Mouse (Mus musculus): ENCODE measurements around the gene Cped1. TPM values are rescaled to one million over a fixed set of nuclear protein-coding genes. Genes with fewer than 3 reads are reported as not detected.

Gene Cped1
- total and polyA plus RNA-seq, 3 experiments = 0.22 TPM; not detected in 2

DNA sequence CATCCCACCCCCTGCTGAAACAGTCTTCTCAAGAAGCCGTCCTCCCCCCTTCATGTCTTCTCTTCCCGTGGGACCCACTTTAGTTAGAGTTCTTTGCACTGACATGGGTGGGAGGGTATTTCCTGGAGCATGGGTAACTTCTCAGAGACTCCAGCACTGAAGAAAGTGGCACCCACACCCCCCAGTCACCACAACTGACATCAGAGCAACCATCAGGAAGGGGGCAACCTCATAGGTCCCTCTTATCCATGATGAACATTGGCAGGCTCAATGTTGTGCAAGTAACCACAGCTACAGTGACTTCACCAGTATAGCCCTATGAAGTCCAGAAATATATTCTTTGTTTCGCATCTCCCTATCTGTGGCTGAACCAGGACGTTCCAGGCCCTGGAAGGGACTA is 30.2 kb upstream of the Cped1 start:
- TF ChIP-seq POLR2AphosphoS5 (IDR thresholded peaks at IDR 0.05; ENCODE audit: insufficient replicate concordance, low read depth, low read length) (no peak), TAL1 (conservative IDR thresholded peaks at IDR 0.05; ENCODE audit: low read depth, low read length) (no peak), CTCF (IDR thresholded peaks at IDR 0.05; ENCODE audit: low read depth, low read length) (no peak), GATA1 (IDR thresholded peaks at IDR 0.05; ENCODE audit: borderline replicate concordance, low read length) (no peak), GATA2 (IDR thresholded peaks at IDR 0.05; ENCODE audit: borderline replicate concordance, low read depth, low read length) (no peak)
- no peak for ATAC-seq (ENCODE audit: extremely low read depth, insufficient number of reproducible peaks, low FRiP score, poor library complexity, severe bottlenecking)
- peaks cover 13% of the 10 kb centered on the region for H3K4me1 ChIP-seq (ENCODE audit: insufficient read depth, low read depth, low read length)
- no peak for DNase-seq (ENCODE audit: low spot score)
- H3K9me3 ChIP-seq (replicated peaks) = no peaks in the 10 kb centered on the region
- no peaks in the 10 kb centered on the region for H3K27me3 ChIP-seq (ENCODE audit: insufficient read depth, low read length)
- H3K36me3 ChIP-seq (replicated peaks) = peaks cover 70% of the 10 kb centered on the region
- no peak overlapping the region for H3K4me3 ChIP-seq (ENCODE audit: low read depth, low read length)

DNA sequence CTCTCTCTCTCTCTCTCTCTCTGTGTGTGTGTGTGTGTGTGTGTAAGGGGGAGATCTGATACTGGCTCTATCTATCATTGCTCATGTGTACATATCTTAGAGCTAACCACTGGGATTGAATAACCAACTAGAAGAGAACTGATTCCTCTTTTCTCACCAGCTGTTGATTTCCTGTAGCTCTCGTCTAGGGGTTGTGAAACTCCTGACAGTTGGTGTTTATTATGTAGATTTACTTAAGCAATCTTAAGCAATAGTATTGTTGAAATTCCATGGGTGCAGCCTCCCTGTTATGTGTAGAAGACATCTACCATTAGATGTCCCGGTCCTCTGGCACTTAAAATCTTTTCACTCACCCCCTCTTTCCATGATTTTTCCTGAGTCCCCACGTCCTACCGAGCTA is 26.8 kb upstream of the Cped1 start:
- Histone ChIP-seq H3K9me3 (replicated peaks) (no peaks in the 10 kb centered on the region), H3K36me3 (replicated peaks) (peaks cover 58% of the 10 kb centered on the region), H3K27me3 (ENCODE audit: insufficient read depth, low read length) (no peaks in the 10 kb centered on the region), H3K4me3 (ENCODE audit: low read depth, low read length) (no peak overlapping the region), H3K4me1 (ENCODE audit: insufficient read depth, low read depth, low read length) (peaks cover 8% of the 10 kb centered on the region; the same call in 1 of the 2 replicates)
- TF ChIP-seq GATA1 (IDR thresholded peaks at IDR 0.05; ENCODE audit: borderline replicate concordance, low read length) = no peak
- TF ChIP-seq TAL1 (conservative IDR thresholded peaks at IDR 0.05; ENCODE audit: low read depth, low read length) = no peak
- no peak for TF ChIP-seq POLR2AphosphoS5 (IDR thresholded peaks at IDR 0.05; ENCODE audit: insufficient replicate concordance, low read depth, low read length)
- TF ChIP-seq GATA2 (IDR thresholded peaks at IDR 0.05; ENCODE audit: borderline replicate concordance, low read depth, low read length) = no peak
- TF ChIP-seq CTCF (IDR thresholded peaks at IDR 0.05; ENCODE audit: low read depth, low read length) = no peak
- ATAC-seq (ENCODE audit: extremely low read depth, insufficient number of reproducible peaks, low FRiP score, poor library complexity, severe bottlenecking) (no peak), DNase-seq (ENCODE audit: low spot score) (no peak)

DNA sequence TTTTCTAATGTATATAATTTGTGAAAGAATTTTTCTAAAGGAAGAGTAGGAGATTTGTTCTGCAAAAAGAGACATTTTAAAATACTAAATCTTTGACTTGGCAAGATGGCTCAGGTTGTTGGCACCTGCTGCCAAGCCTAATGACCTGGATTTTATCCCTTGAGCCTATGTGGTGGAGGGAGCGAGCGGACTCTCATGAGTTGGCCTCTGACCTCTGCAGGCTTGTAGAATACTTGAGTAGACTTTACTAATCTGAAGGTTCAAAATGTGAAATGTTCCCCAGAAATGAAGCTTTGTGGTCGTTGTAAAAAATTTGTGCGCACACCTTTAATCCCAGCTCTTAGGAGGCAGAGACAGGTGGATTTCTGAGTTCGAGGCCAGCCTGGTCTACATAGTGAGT is 25.8 kb upstream of the Cped1 start:
- DNase-seq (ENCODE audit: low spot score) (no peak), ATAC-seq (ENCODE audit: extremely low read depth, insufficient number of reproducible peaks, low FRiP score, poor library complexity, severe bottlenecking) (no peak)
- H3K9me3 ChIP-seq (replicated peaks) = no peaks in the 10 kb centered on the region
- no peaks in the 10 kb centered on the region for H3K27me3 ChIP-seq (ENCODE audit: insufficient read depth, low read length)
- TF ChIP-seq GATA2 (IDR thresholded peaks at IDR 0.05; ENCODE audit: borderline replicate concordance, low read depth, low read length) (no peak), CTCF (IDR thresholded peaks at IDR 0.05; ENCODE audit: low read depth, low read length) (no peak), GATA1 (IDR thresholded peaks at IDR 0.05; ENCODE audit: borderline replicate concordance, low read length) (no peak), TAL1 (conservative IDR thresholded peaks at IDR 0.05; ENCODE audit: low read depth, low read length) (no peak), POLR2AphosphoS5 (IDR thresholded peaks at IDR 0.05; ENCODE audit: insufficient replicate concordance, low read depth, low read length) (no peak)
- H3K4me1 ChIP-seq (ENCODE audit: insufficient read depth, low read depth, low read length) = peaks cover 7% of the 10 kb centered on the region; the same call in 1 of the 2 replicates
- no peak overlapping the region for H3K4me3 ChIP-seq (ENCODE audit: low read depth, low read length)
- H3K36me3 ChIP-seq (replicated peaks) = peaks cover 60% of the 10 kb centered on the region

DNA sequence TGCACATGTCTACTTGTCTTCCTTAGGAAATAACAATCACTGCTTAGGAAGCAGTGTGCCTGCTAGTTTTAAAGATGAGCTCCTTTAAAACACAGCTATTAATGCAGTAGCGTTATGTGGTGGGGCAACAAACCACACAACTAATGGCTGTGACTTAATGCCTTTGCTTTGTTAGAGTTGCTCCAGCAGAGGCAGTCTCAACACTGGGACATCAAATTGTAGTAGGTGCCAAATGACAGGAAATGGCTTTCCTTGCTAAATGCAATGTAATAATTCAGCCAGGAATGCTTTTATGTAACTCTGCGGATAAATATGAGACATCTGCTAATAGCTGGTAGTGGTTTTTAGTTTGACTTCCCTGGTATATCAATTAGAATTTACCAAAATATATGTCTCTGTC is 8.2 kb upstream of the Cped1 start:
- Histone ChIP-seq H3K4me3 (ENCODE audit: low read depth, low read length) (no peak overlapping the region), H3K36me3 (replicated peaks) (peaks cover 30% of the 10 kb centered on the region), H3K9me3 (replicated peaks) (no peaks in the 10 kb centered on the region), H3K27me3 (ENCODE audit: insufficient read depth, low read length) (no peaks in the 10 kb centered on the region), H3K4me1 (ENCODE audit: insufficient read depth, low read depth, low read length) (no peaks in the 10 kb centered on the region)
- no peak for ATAC-seq (ENCODE audit: extremely low read depth, insufficient number of reproducible peaks, low FRiP score, poor library complexity, severe bottlenecking)
- DNase-seq (ENCODE audit: low spot score) = no peak
- TF ChIP-seq CTCF (IDR thresholded peaks at IDR 0.05; ENCODE audit: low read depth, low read length) (no peak), GATA1 (IDR thresholded peaks at IDR 0.05; ENCODE audit: borderline replicate concordance, low read length) (no peak), GATA2 (IDR thresholded peaks at IDR 0.05; ENCODE audit: borderline replicate concordance, low read depth, low read length) (no peak), TAL1 (conservative IDR thresholded peaks at IDR 0.05; ENCODE audit: low read depth, low read length) (no peak), POLR2AphosphoS5 (IDR thresholded peaks at IDR 0.05; ENCODE audit: insufficient replicate concordance, low read depth, low read length) (no peak)

DNA sequence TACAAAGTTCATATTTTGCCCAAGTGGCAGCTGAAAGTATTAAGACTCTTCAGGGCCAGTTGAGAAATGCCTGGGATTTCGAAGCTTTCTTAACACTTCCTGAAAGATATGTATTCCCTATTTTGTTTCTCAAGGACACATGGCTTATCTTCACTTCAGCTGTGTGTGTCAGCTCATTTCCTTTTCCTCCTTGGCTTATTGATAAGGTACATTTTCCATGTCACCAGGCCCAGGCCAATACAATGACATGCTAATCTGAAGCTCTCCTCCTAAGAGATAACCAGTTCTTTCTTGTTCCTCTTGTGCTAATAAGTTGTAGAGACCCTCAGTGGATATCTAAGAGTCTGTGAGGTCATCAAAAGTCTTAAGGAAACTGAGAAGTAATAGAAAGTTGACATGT is 4.6 kb upstream of the Cped1 start:
- no peaks in the 10 kb centered on the region for H3K9me3 ChIP-seq (replicated peaks)
- H3K4me1 ChIP-seq (ENCODE audit: insufficient read depth, low read depth, low read length) = no peaks in the 10 kb centered on the region
- peaks cover 8% of the 10 kb centered on the region; the same call in 1 of the 2 replicates for H3K27me3 ChIP-seq (ENCODE audit: insufficient read depth, low read length)
- ATAC-seq (ENCODE audit: extremely low read depth, insufficient number of reproducible peaks, low FRiP score, poor library complexity, severe bottlenecking) (no peak), DNase-seq (ENCODE audit: low spot score) (no peak)
- TF ChIP-seq GATA2 (IDR thresholded peaks at IDR 0.05; ENCODE audit: borderline replicate concordance, low read depth, low read length) (no peak), CTCF (IDR thresholded peaks at IDR 0.05; ENCODE audit: low read depth, low read length) (no peak), GATA1 (IDR thresholded peaks at IDR 0.05; ENCODE audit: borderline replicate concordance, low read length) (no peak), TAL1 (conservative IDR thresholded peaks at IDR 0.05; ENCODE audit: low read depth, low read length) (no peak), POLR2AphosphoS5 (IDR thresholded peaks at IDR 0.05; ENCODE audit: insufficient replicate concordance, low read depth, low read length) (no peak)
- peaks cover 5% of the 10 kb centered on the region for H3K36me3 ChIP-seq (replicated peaks)
- H3K4me3 ChIP-seq (ENCODE audit: low read depth, low read length) = no peak overlapping the region

DNA sequence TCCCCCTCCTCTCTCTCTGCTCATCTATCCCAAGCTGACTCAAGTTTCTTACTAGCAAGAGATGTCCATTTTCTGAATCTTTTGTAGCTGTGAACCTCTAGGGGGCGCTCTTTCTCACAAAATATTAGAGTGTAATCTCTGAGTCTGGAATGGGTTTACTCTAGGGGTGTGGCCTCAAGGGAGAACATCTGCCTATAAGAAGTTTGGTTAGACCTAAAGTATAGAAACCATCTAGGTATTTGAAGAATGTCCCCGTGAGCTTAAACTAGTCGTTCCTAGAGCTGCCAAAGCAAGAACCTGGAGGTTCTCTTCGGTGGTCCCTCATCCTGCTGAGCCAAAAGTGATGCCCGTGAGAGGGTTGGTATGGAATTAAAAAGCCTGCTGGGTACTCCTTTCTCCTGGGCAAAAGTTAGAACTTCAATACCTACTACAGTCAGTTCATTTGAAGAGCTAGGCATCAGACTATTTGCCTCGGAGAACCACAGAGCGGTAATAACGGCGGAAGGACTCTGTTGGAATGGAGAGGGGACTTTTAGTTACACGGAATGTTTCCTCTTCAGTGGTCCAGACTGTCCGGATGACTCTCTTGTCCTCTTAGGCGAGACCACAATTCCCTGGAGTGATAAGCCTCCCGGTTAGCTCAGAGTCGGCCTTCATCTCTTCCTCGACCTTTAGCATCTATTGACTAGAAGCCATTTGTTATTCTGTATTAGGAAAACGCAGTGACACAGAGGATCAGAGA is 555 bp upstream of the Cped1 start:
- Histone ChIP-seq H3K27me3 (ENCODE audit: insufficient read depth, low read length) (peaks cover 16% of the 10 kb centered on the region), H3K4me1 (ENCODE audit: insufficient read depth, low read depth, low read length) (no peaks in the 10 kb centered on the region), H3K36me3 (replicated peaks) (no peaks in the 10 kb centered on the region), H3K4me3 (ENCODE audit: low read depth, low read length) (no peak overlapping the region), H3K9me3 (replicated peaks) (no peaks in the 10 kb centered on the region)
- peak; percentile 5 for DNase-seq (ENCODE audit: low spot score)
- TF ChIP-seq GATA2 (IDR thresholded peaks at IDR 0.05; ENCODE audit: borderline replicate concordance, low read depth, low read length) = no peak
- no peak for TF ChIP-seq TAL1 (conservative IDR thresholded peaks at IDR 0.05; ENCODE audit: low read depth, low read length)
- TF ChIP-seq POLR2AphosphoS5 (IDR thresholded peaks at IDR 0.05; ENCODE audit: insufficient replicate concordance, low read depth, low read length) = no peak
- TF ChIP-seq GATA1 (IDR thresholded peaks at IDR 0.05; ENCODE audit: borderline replicate concordance, low read length) = no peak
- no peak for TF ChIP-seq CTCF (IDR thresholded peaks at IDR 0.05; ENCODE audit: low read depth, low read length)
- no peak for ATAC-seq (ENCODE audit: extremely low read depth, insufficient number of reproducible peaks, low FRiP score, poor library complexity, severe bottlenecking)
